Mouse (Mus musculus): ENCODE data around the gene Bcor. TPM values are rescaled to one million over a fixed set of nuclear protein-coding genes. Genes with fewer than 3 reads are reported as not detected.

Gene Bcor
- polyA plus RNA-seq, 1 experiment from 2014 or later: 20.3 TPM

DNA sequence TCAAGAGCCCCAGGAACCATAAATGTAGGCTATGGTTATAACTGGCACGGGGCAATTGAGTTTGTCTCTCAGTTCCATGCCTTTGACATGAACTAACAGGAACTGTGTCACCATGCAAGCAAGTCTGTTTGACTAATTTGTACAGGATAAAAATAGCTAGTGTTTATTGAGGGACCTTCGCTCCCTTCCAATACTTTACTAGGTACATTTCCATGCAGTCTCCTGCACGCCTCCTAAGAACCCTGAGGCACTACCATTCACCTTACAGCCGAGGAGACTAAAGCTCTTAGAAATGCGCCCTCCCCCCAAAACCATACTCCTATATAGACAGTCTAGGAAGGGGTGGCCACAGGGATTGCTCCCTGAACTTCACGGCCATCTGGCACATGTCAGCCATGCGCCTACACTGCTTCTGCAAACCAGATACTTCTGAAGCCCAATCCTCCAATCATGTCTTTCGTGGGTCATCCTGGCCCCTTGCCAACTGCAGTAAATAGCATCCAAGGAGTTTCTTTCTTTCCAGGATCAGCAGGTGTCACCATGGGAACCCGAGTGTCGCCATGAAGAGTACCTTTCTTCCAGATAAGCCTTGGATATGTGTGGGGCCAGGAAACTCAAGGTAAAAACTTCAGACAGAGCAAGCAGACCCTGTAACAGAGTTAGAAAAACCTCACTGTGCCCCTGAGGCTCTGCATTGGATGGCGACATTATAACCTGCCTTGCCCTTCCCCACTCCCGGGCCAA lies 63.2 kb downstream of the Bcor start:
- Histone ChIP-seq H3K9me3 (ENCODE audit: control insufficient read depth, low read length) (no peaks in the 10 kb centered on the region), H3K36me3 (ENCODE audit: control insufficient read depth, insufficient read depth, low read length) (no peaks in the 10 kb centered on the region), H3K9ac (ENCODE audit: low read length) (no peak overlapping the region), H3K27ac (ENCODE audit: low read depth) (no peak overlapping the region), H3K4me3 (ENCODE audit: low read depth, low read length) (no peak overlapping the region), H3K4me2 (ENCODE audit: low read length) (no peak overlapping the region), H3K4me1 (replicated peaks; ENCODE audit: control insufficient read depth, insufficient read depth, low read length) (peaks cover 4% of the 10 kb centered on the region; the same call in 1 of the 2 replicates), H3K27me3 (replicated peaks; ENCODE audit: control insufficient read depth, insufficient read depth, low read length) (0 out of 2 replicates have a peak, but pooled peaks cover 3% of the 10 kb centered on the region)
- DNase-seq (ENCODE audit: low spot score): no peak
- 0 out of 2 replicates have a peak, but pooled peaks have one; percentile 15 for ATAC-seq (replicated peaks; ENCODE audit: low FRiP score, low TSS enrichment, low read depth)
- 69% methylated on average over 12 of the region's 12 CpGs for WGBS

DNA sequence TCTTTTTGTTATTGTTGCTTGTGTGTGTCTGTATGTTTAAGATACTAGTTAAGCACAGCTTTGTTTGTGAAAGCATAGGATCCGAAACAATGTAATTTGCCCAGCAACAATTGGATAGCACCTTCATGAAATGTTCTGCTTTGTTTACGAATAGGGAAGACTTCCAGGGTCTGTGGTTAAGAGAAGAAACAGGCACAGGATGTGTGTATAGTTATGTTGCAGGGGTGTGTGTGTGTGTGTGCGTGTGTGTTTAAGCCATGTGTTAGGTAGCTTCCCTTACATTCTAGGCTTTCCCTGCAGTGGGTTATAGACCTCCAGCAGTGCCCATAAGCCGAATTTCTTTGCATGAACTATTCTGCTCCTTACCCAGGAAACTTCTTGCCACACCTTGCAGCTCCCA lies 66.8 kb downstream of the Bcor start:
- peaks cover 27% of the 10 kb centered on the region for H3K27me3 ChIP-seq (replicated peaks; ENCODE audit: control insufficient read depth, insufficient read depth, low read length)

DNA sequence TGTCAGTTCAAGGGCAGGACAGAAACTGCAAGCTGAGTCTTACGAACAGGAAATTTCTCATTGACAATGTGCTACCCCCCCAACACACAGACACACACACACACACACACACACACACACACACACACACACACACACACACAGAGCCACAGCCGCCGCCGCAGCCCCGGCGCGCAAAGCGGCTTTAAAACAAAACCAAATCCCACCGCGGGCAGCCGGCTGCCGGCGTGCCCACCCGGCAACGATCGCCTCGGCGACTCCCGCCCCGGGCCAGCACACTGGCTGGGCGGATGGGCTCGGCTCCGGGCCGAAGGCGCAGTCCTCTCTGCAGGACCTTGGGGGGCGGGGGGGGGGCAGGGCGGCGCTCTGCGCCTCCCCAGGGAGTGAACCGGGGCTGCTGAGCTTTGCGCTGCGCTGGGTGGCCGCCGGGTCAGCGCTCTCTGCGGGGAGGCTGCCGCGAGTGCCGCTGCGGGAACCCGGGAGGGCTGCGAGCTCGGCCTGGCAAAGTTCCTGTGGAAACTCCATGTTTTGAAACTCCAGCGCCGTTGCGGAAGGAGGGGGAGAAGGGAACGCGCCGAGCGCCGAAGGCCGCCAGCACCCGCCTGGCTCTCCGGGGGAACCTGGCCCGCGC lies 68.6 kb downstream of the Bcor start:
- peak; percentile 71 for DNase-seq (ENCODE audit: low spot score)
- no peaks in the 10 kb centered on the region for H3K9me3 ChIP-seq (ENCODE audit: control insufficient read depth, low read length)
- ATAC-seq (replicated peaks; ENCODE audit: low FRiP score, low TSS enrichment, low read depth): no peak

More for the DNA sequence above, 66.8 kb downstream of the Bcor start:
- H3K36me3 ChIP-seq (ENCODE audit: control insufficient read depth, insufficient read depth, low read length): no peaks in the 10 kb centered on the region
- H3K9ac ChIP-seq (ENCODE audit: low read length): no peak overlapping the region
- 77% methylated on average over 4 of the region's 4 CpGs for WGBS
- no peak for ATAC-seq (replicated peaks; ENCODE audit: low FRiP score, low TSS enrichment, low read depth)
- no peak overlapping the region for H3K27ac ChIP-seq (ENCODE audit: low read depth)
- DNase-seq (ENCODE audit: low spot score): no peak
- no peaks in the 10 kb centered on the region for H3K9me3 ChIP-seq (ENCODE audit: control insufficient read depth, low read length)
- no peak overlapping the region for H3K4me3 ChIP-seq (ENCODE audit: low read depth, low read length)
- H3K4me2 ChIP-seq (ENCODE audit: low read length): no peak overlapping the region
- peaks cover 22% of the 10 kb centered on the region for H3K4me1 ChIP-seq (replicated peaks; ENCODE audit: control insufficient read depth, insufficient read depth, low read length)

DNA sequence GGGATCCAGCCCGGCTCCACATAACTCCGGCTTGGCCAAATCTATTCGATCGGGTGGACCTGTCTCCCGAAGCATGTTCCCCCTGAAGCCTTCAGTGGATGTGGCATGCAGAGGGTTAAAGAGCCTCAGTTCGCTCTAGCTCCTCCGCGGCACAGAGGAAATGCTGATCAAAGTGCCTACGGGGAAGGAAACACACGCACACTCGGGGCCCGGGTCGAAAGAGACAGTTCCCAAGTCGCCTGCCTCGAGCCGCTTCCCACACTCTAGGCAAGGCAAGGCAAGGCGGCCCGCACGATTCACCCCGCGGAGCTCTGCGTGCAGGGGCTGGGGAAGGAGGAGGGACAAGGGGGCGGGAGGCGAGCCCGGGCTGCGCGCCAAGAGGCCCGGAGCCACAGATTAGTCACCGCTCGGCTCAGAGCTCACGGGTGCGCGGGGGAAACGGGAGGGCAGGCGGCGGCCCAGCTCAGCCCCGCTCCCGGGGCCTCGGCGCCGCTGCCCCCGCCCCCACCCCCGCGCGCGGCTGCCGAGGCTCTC lies 69.2 kb downstream of the Bcor start:
- ATAC-seq (replicated peaks; ENCODE audit: low FRiP score, low TSS enrichment, low read depth): peak; percentile 52
- no peaks in the 10 kb centered on the region for H3K9me3 ChIP-seq (ENCODE audit: control insufficient read depth, low read length)
- peak overlapping the region; percentile 41 for H3K4me3 ChIP-seq (ENCODE audit: low read depth, low read length)
- H3K27ac ChIP-seq (ENCODE audit: low read depth): peak overlapping the region; percentile 88
- H3K4me2 ChIP-seq (ENCODE audit: low read length): peak overlapping the region; percentile 71
- peaks cover 44% of the 10 kb centered on the region for H3K27me3 ChIP-seq (replicated peaks; ENCODE audit: control insufficient read depth, insufficient read depth, low read length)
- under 1% methylated on average over 28 of the region's 47 CpGs for WGBS
- H3K9ac ChIP-seq (ENCODE audit: low read length): peak overlapping the region; percentile 61; the same call in 1 of the 2 replicates
- DNase-seq (ENCODE audit: low spot score): peak; percentile 81
- peaks cover 18% of the 10 kb centered on the region for H3K4me1 ChIP-seq (replicated peaks; ENCODE audit: control insufficient read depth, insufficient read depth, low read length)
- no peaks in the 10 kb centered on the region for H3K36me3 ChIP-seq (ENCODE audit: control insufficient read depth, insufficient read depth, low read length)

More for the DNA sequence above, 68.6 kb downstream of the Bcor start:
- Histone ChIP-seq H3K4me2 (ENCODE audit: low read length) (peak overlapping the region; percentile 71), H3K36me3 (ENCODE audit: control insufficient read depth, insufficient read depth, low read length) (no peaks in the 10 kb centered on the region), H3K27me3 (replicated peaks; ENCODE audit: control insufficient read depth, insufficient read depth, low read length) (peaks cover 44% of the 10 kb centered on the region), H3K27ac (ENCODE audit: low read depth) (peak overlapping the region; percentile 88), H3K9ac (ENCODE audit: low read length) (peak overlapping the region; percentile 61), H3K4me1 (replicated peaks; ENCODE audit: control insufficient read depth, insufficient read depth, low read length) (peaks cover 18% of the 10 kb centered on the region), H3K4me3 (ENCODE audit: low read depth, low read length) (peak overlapping the region; percentile 41)
- WGBS: under 1% methylated on average over 37 of the region's 56 CpGs

DNA sequence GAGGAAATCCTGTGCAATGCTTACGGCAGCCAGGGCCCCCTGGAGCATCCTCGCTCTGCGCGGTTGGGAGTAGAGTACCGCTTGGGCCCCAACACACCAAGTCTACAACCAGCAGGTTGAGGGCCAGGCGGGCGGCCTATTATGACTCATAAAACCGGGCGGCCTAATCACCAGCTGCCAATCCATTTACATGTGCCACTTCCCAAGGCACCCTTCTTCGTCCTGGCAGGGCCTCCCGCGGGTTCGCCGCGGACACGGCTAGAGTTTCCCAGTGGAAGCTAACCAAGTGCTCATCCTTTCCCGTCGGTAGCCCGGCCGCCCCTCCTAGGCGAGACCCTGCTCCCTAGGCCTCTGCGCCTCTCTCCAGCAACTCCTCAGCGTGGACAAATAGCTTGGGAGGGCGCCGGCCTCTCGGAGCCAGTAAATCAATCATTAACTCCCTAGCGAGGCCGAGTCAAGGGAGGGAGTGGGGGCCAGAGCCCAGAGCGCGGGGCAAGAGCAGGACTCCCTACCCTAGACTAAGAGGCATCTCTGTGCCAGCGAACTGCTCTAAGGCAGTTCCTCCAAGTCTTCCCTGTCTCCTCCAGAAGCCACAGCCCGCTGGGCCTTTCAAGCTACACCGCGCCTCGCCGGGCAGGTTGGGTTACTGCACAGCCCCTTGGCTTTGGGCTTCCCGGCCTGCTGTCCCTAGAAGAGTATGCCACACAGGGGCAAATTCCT lies 69.8 kb downstream of the Bcor start:
- H3K27ac ChIP-seq (ENCODE audit: low read depth): peak overlapping the region; percentile 88; the same call in 1 of the 2 replicates
- DNase-seq (ENCODE audit: low spot score): no peak
- ATAC-seq (replicated peaks; ENCODE audit: low FRiP score, low TSS enrichment, low read depth): peak; percentile 44
- H3K9ac ChIP-seq (ENCODE audit: low read length): 0 out of 2 replicates have a peak overlapping the region, but pooled peaks have one; percentile 3
- 0 out of 2 replicates have a peak overlapping the region, but pooled peaks have one; percentile 41 for H3K4me3 ChIP-seq (ENCODE audit: low read depth, low read length)
- H3K4me2 ChIP-seq (ENCODE audit: low read length): peak overlapping the region; percentile 71
- WGBS: 8% methylated on average over 37 of the region's 37 CpGs
- no peaks in the 10 kb centered on the region for H3K9me3 ChIP-seq (ENCODE audit: control insufficient read depth, low read length)
- no peaks in the 10 kb centered on the region for H3K36me3 ChIP-seq (ENCODE audit: control insufficient read depth, insufficient read depth, low read length)
- peaks cover 44% of the 10 kb centered on the region for H3K27me3 ChIP-seq (replicated peaks; ENCODE audit: control insufficient read depth, insufficient read depth, low read length)
- peaks cover 23% of the 10 kb centered on the region for H3K4me1 ChIP-seq (replicated peaks; ENCODE audit: control insufficient read depth, insufficient read depth, low read length)

DNA sequence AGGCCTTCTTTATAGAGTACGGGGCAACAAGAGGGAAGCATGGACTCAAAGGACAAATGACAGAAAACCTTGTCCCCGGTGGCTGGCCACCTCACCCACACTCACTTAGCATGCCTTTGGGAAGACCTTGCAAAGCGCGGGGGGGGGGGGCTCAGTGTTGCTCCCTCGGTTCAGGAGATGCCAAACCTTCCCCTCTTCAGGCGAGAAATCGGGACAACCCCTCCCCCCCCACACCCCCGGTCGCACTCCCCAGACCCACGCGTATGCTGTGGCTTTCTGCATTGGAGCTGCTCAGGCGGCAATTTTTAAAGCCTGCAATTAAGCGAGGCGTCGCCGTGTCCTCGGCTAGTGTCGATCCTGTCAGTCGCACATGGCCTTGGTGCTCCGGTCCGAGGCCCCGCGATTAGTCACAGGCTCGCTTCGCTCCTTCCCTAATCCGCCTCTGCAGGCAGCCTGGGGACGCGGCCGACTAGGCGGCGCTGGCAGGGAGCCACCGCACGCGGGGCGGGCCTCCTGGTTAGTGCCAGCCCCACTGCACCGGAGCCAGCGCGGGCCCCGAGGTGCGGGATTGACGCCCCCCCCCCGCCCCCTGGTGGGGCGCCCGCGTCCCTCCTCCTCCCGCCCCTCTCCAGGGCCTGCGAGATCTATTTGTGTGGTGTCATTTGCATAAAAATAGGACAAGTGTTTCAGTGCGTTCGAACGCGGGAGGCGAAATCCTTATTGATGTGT lies 70.6 kb downstream of the Bcor start:
- H3K4me1 ChIP-seq (replicated peaks; ENCODE audit: control insufficient read depth, insufficient read depth, low read length): peaks cover 23% of the 10 kb centered on the region
- peak overlapping the region; percentile 71 for H3K4me2 ChIP-seq (ENCODE audit: low read length)
- peaks cover 51% of the 10 kb centered on the region for H3K27me3 ChIP-seq (replicated peaks; ENCODE audit: control insufficient read depth, insufficient read depth, low read length)
- 0 out of 2 replicates have a peak overlapping the region, but pooled peaks have one; percentile 4 for H3K4me3 ChIP-seq (ENCODE audit: low read depth, low read length)
- no peaks in the 10 kb centered on the region for H3K9me3 ChIP-seq (ENCODE audit: control insufficient read depth, low read length)
- no peak overlapping the region for H3K9ac ChIP-seq (ENCODE audit: low read length)
- ATAC-seq (replicated peaks; ENCODE audit: low FRiP score, low TSS enrichment, low read depth) (no peak), DNase-seq (ENCODE audit: low spot score) (no peak)
- 4% methylated on average over 48 of the region's 52 CpGs for WGBS
- H3K36me3 ChIP-seq (ENCODE audit: control insufficient read depth, insufficient read depth, low read length): no peaks in the 10 kb centered on the region
- H3K27ac ChIP-seq (ENCODE audit: low read depth): no peak overlapping the region

DNA sequence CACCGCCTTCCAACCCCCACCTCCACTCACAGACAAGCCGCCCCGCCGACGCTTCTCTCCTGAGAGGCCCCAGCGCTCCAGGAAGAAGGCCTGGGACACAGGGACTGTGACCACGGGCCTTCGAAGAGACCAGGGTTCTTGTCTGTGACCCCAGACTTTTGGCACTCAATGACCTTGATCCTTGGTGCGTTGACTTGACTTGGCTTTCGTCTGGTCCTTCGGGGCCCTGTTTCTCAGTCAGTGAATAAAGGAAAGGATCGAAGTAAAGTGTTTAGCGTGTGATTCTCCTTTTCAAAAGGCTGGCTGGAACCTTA lies 71.2 kb downstream of the Bcor start:
- no peak for ATAC-seq (replicated peaks; ENCODE audit: low FRiP score, low TSS enrichment, low read depth)
- H3K36me3 ChIP-seq (ENCODE audit: control insufficient read depth, insufficient read depth, low read length): no peaks in the 10 kb centered on the region
- DNase-seq (ENCODE audit: low spot score): no peak
- peak overlapping the region; percentile 71 for H3K4me2 ChIP-seq (ENCODE audit: low read length)
- H3K9me3 ChIP-seq (ENCODE audit: control insufficient read depth, low read length): no peaks in the 10 kb centered on the region
- no peak overlapping the region for H3K9ac ChIP-seq (ENCODE audit: low read length)
- no peak overlapping the region for H3K4me3 ChIP-seq (ENCODE audit: low read depth, low read length)
- H3K4me1 ChIP-seq (replicated peaks; ENCODE audit: control insufficient read depth, insufficient read depth, low read length): peaks cover 23% of the 10 kb centered on the region
- H3K27me3 ChIP-seq (replicated peaks; ENCODE audit: control insufficient read depth, insufficient read depth, low read length): peaks cover 56% of the 10 kb centered on the region
- peak overlapping the region; percentile 81; the same call in 1 of the 2 replicates for H3K27ac ChIP-seq (ENCODE audit: low read depth)
- 10% methylated on average over 13 of the region's 13 CpGs for WGBS
